Mouse (Mus musculus): ENCODE measurements at regions not wholly inside any gene's neighbourhood (a gene's known extent, or its start where the extent isn't known, plus 50 kb on each side); places are given as distances from the start of the nearest gene placed in this dataset.
"Not testable (repeated sequence)": the region's sequence is repeated elsewhere in the genome, so short reads cannot be mapped to it uniquely, and the experiment has no call there.

GRCm38 (mm10) chr15:3743168-3743814 lies 160.0 kb upstream of the Ghr start:
- intact Hi-C loops (cut with DNase I): no loop called here
- no peak overlapping the region for H3K27ac ChIP-seq

DNA sequence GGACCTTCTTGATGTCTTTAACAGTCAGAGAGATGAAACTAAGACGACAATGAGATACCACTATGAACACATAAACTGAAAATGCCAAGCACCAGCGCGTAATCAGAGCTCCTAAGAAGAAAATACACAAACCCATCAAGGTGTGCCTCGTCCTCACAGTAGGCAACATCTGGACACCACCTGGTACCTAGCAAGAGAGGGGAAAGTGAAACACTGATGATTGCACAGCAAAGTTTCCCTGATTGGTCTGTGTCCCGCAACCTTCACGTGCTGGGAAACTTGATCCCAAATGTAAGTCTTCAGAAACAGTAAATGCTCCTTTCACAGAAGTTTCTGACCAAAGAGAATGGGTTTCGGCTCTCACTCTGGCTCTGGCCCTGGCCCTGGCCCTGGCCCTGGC lies 158.9 kb upstream of the Ghr start:
- Histone ChIP-seq H3K4me3 (no peak overlapping the region), H3K27ac (no peak overlapping the region)
- no peak for TF ChIP-seq CTCF (IDR thresholded peaks at IDR 0.05)
- intact Hi-C loops (cut with DNase I): no loop called here
- no peak for DNase-seq

More at GRCm38 (mm10) chr15:3743168-3743814, 160.0 kb upstream of the Ghr start:
- no peak for DNase-seq
- no peak for TF ChIP-seq CTCF (IDR thresholded peaks at IDR 0.05)
- H3K4me3 ChIP-seq: no peak overlapping the region

- peak; percentile 28 for DNase-seq
These were observed 141.9 kb upstream of the Ghr start for GRCm38 (mm10) chr15:3725214-3725613.

DNA sequence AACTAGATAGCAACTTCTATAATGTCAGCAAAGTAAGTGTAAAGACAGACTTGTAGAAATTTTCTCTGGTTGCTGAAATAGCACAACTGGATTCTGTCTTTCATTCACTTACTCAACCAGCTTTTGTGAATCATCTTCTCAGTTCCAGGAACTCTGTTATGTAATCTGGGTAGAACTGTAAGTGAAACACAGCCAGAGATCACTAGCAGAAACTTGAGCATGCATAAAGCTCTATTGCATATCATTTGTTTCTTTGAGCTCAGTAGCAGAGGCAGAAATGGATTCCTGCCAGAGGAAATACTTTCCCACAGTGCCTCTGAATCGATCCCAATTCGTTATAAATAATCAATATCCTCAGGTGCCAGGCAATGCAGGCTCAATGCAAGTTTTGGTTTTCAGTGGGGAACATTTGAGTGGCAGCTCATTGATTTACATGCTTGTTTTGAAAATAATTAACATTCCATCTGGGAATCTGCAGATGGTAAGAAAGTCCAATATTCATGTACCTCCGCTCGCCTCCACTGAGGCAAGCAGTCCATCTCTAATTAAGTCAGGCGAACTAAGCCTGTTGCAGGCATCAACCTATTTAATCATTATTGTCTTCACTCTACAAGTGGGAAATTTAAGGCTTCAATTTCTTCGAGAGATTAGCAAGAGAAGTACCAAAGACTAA lies 137.5 kb upstream of the Ghr start:
- no peak for TF ChIP-seq CTCF (IDR thresholded peaks at IDR 0.05)
- no peak overlapping the region for H3K27ac ChIP-seq
- DNase-seq: no peak
- intact Hi-C loops (cut with DNase I): no loop called here
- no peak overlapping the region for H3K4me3 ChIP-seq

More at GRCm38 (mm10) chr15:3725214-3725613, 141.9 kb upstream of the Ghr start:
- TF ChIP-seq CTCF (IDR thresholded peaks at IDR 0.05): no peak
- intact Hi-C loops (cut with DNase I): no loop called here
- Histone ChIP-seq H3K27ac (no peak overlapping the region), H3K4me3 (no peak overlapping the region)

DNA sequence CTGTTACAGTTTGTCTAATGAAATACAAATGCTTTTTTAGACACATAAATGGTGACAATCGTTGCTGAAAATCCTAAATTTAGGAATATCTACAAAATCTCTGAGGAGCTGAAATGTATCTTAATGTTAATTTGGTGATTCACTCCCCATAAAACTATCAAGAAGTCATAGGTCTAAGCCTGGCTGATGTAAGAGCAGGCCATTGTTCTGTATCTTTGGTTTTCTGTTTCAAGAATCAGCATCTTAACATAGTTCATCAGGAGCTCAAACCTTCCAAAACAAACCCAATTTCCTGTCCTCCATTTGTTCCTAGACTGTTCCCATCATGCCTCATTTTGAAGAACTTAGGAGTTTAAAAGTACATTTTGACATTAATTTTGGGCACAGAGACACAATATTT lies 128.5 kb upstream of the Ghr start:
- intact Hi-C loops (cut with DNase I): no loop called here
- no peak for TF ChIP-seq CTCF (IDR thresholded peaks at IDR 0.05)
- no peak for DNase-seq
- H3K4me3 ChIP-seq: no peak overlapping the region
- H3K27ac ChIP-seq: no peak overlapping the region

DNA sequence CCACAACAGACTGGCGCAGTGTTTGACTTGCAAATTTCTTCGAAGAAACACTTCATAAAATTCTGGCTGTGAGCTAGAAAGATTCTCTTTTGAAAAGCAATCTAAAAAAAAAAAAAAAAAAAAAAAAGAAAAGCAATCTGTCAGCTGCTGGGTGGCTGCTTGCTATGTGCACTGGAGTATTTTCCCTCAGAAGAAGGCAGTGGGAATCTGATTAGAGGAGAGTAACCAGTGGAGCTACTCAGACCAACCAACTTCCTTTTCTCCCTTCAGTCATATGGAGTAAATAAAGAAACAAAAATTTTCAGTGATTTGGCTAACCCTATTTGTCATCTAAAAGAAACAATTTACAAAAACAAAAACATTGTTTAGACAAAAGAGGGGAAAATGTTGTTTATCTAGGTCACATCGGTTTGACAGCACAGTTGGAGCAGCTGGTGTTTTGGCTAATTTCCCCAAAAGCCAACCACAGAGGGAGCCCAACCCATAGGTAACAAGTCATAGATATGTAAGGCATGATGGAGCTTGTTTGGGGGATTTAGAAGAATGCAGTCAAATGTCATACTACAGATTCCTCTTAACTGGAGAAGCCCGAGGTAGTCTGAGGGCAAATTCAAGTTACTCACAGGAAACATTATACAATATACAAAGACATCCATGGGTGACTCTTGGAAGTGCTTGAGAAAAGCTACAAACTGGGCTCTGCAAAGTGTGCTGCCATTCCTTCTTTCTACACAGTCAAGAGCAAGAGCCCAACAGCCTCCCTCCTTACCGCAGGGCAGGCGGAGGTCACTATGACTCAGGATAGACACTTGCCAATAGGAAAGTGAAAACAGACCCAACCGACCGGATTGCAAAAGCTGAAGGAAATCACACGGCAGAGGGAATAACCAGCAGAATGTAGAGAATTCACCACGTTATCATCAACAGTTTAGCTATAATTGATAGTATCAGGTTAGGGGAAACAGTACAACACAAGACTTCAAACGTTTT lies 124.1 kb upstream of the Ghr start:
- peak overlapping the region; percentile 41 for H3K27ac ChIP-seq
- DNase-seq: peak; percentile 46
- H3K4me3 ChIP-seq: no peak overlapping the region
- TF ChIP-seq CTCF (IDR thresholded peaks at IDR 0.05): no peak
- intact Hi-C loops (cut with DNase I): no loop called here

DNA sequence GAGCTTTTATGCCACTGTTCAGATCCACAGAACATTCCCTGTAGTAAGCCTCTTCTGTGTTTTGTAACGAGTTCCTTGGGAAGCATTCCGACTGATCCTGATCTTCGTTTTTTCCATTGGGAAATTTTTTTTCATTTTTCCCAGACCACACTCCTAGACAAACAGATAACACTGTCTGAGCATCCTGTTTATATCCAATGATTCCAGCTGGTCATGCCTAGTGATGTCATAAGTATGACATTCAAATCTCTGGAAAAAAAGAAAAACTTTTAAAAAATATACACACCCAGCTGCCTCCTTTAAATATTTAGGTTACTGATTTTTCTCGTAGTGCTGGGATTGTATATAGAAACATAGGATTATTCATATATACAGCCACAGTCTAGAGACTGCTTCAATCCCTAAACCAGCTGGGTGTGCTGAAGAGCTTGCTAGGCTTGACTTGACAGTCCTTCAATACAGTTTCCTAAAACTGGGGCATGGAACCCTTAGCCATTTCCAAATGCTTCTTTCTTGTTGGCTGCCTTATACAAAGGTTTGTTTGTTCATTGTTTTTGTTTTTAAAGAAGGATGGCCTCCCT lies 116.0 kb upstream of the Ghr start:
- no peak for DNase-seq
- Histone ChIP-seq H3K4me3 (no peak overlapping the region), H3K27ac (no peak overlapping the region)
- no peak for TF ChIP-seq CTCF (IDR thresholded peaks at IDR 0.05)
- intact Hi-C loops (cut with DNase I): no loop called here

DNA sequence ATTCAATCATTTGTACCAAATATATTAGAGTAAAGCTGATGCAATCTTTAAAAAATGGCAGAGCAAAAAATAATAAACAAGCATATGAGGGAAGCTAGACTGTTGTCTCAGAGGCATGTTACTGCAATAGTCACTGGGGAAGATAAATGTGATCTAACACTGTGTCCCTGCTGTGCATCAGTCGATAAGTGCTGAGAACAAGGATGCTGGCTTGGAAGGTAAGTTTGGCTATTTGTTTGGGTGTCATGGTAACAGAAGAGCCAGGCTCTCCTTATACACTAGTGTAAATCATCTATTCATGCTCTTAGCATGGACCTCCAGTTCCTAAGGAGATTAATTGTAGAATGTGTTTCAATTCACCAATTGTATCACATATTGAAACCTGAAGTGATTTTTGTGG lies 102.0 kb upstream of the Ghr start:
- Histone ChIP-seq H3K27ac (no peak overlapping the region), H3K4me3 (no peak overlapping the region)
- DNase-seq: no peak
- TF ChIP-seq CTCF (IDR thresholded peaks at IDR 0.05): no peak
- intact Hi-C loops (cut with DNase I): no loop called here

GRCm38 (mm10) chr15:3677026-3677425 lies 93.7 kb upstream of the Ghr start:
- H3K27ac ChIP-seq; intact Hi-C loops (cut with DNase I); DNase-seq; H3K4me3 ChIP-seq: not testable (repeated sequence)

GRCm38 (mm10) chr15:3672586-3672985 lies 89.3 kb upstream of the Ghr start:
- intact Hi-C loops (cut with DNase I): no loop called here
- no peak for DNase-seq
- TF ChIP-seq CTCF (IDR thresholded peaks at IDR 0.05): no peak
- no peak overlapping the region for H3K4me3 ChIP-seq
- no peak overlapping the region for H3K27ac ChIP-seq

- intact Hi-C loops (cut with DNase I): no loop called here
- Histone ChIP-seq H3K4me3 (no peak overlapping the region), H3K27ac (no peak overlapping the region)
- peak; percentile 28 for DNase-seq
- TF ChIP-seq CTCF (IDR thresholded peaks at IDR 0.05): no peak
These were observed 87.9 kb upstream of the Ghr start for GRCm38 (mm10) chr15:3671169-3671568.

DNA sequence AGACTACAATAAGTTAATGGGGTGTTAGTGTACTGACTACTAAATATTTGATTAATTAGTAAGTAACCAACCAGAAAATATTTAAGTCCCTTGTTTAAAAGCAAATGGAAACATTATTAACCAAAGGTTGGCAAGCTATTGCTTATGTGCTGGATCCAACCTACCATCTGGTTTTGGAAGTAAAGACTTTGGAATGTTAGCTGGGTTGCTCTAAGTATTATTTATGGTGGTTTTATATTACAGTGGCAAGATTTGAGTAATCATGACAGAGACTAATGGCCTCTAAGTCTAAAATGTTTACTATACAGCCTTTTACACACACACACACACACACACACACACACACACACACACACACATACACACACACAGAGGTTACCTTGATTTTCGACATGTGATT lies 86.1 kb upstream of the Ghr start:
- TF ChIP-seq CTCF (IDR thresholded peaks at IDR 0.05): no peak
- no peak for DNase-seq
- Histone ChIP-seq H3K27ac (no peak overlapping the region), H3K4me3 (no peak overlapping the region)
- intact Hi-C loops (cut with DNase I): no loop called here

DNA sequence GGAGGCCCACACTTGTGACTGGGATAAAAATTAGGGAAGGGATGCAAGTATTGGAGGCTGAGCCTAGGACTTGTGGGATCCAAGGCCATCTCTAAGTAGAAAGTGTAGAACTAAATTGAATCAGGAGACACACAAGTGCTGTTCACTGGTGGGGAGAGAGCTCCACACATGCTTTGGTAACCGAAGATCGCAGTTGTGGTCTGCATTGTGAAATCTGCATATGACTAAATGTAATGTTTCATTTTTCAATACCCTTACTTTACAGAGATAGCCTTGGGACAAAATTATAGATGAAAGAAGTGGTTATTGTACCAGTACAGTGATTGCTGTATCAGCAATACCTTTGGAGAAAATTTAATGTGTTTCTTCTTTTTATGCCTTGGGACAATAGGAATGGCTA lies 85.6 kb upstream of the Ghr start:
- intact Hi-C loops (cut with DNase I): no loop called here
- Histone ChIP-seq H3K4me3 (no peak overlapping the region), H3K27ac (no peak overlapping the region)
- no peak for DNase-seq
- no peak for TF ChIP-seq CTCF (IDR thresholded peaks at IDR 0.05)
